Mouse (Mus musculus): Measurements from ENCODE around the gene Xylt1.

DNA sequence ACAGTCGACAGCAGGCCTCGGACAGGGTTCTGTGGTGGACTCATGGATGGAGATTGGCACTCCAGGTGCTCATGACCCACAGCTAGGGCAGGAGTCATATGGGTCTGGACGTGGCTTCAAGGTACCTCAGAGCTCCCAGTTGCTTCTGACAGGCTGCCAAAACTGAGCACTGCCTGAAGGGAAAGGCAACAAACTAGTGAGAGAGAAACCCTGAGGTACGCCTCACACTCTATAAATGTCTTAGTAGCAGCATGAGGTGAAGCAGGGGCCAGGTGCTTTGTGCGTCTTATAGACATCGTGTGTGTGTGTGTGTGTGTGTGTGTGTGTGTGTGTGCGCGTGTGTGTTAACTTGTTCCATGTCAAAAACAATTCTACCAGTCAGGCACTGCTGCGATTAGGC lies 122.9 kb downstream of the Xylt1 start:
- TF ChIP-seq CTCF (IDR thresholded peaks at IDR 0.05; ENCODE audit: control insufficient read depth, insufficient read depth, low read length) (no peak), POLR2A (IDR thresholded peaks at IDR 0.05; ENCODE audit: borderline replicate concordance, control insufficient read depth, low read depth, low read length) (no peak)
